Mouse (Mus musculus): ENCODE measurements around the gene Nedd4.
"Not testable (repeated sequence)": the region's sequence is repeated elsewhere in the genome, so short reads cannot be mapped to it uniquely, and the experiment has no call there.

Nedd4 gene

DNA sequence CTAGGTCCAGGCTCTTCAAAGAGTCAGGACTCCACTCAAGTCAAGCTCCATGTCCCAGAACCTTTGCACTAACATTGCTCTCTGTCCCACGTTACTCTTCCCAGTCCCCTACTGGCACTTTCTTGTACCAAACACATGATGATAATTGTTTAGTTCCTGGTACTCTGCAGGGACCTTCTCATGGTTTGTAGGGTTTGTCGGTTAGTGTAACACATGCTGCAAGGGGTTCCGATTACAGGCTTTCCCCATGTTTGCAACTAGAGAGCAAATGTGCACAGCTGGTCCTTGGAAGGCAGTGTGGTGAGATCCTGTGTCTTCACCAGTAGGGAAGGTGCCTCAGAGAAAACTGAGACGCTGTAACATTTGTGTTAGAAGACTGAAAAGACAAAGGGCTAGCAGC lies 8.6 kb upstream of the Nedd4 start:
- DNase-seq = no peak

DNA sequence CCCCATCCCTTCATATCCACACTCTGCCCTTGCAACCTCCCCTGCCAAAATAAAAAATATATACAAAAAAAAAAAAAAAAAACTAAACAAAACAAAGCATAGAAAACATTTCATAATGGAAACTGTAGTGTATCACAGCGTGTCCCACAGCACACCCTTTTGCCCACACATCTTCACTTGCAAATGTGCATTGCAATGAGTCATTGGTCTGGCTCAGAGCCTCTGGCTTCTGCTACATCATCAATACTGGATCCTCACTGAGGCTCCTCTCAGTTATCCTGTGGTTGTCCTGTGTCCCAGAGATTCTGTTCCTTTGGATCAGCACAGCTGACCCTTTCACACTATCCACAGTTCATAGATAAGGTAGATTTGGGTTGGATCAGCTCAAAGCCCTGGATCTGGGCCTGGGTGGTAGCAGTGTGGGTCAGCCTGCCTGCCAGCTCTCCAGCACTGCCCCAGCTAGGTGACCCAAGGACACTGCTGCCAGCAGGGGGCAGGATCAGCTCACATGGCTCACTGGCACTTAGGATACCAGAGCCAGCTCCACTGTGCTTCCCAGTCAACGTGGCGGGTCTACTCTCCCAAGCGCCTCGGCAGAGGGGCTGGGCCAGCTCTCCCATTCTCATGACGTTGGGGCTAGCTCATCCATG lies 7.4 kb upstream of the Nedd4 start:
- DNase-seq = peak; percentile 83 to 89

DNA sequence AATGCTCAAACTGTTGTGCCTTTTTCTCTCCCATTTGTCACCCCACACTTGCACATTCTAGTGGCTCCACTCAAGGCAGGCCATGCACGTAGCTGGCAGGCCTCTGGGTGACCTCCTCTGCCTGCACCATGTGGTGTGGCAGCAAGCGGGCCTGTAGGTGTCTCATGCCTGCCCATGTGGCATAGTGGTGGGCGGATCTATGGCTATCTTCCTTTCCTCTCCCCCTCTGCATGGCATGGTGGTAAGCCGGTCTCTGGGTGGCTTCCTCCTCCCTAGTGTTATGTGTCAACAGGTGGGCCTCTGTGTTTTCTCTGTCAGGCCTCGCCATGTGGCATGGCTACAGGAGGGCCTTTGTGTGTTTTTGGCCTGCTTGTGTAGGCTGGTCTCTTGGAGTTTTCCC lies 6.5 kb upstream of the Nedd4 start:
- no peak for DNase-seq

DNA sequence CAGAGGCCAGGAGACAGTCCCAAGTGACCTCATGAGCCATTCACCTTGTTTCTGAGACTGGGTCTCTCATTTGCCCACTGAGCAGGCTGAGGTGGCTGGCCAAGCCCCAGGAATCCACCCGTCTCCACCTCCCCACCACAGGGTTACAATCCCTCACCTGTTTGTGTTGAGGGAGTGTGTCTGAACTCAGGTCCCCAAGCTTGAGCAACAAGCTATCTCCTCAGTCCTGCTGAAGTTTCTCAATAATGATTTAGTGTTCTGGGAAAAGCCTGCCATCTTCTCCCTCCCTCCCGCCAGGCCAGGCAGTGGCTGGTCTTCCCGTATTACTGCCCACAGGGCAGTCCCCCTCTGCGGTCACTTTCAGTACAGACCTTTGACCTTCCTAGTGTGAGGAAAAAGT lies 5.7 kb upstream of the Nedd4 start:
- no peak for DNase-seq

DNA sequence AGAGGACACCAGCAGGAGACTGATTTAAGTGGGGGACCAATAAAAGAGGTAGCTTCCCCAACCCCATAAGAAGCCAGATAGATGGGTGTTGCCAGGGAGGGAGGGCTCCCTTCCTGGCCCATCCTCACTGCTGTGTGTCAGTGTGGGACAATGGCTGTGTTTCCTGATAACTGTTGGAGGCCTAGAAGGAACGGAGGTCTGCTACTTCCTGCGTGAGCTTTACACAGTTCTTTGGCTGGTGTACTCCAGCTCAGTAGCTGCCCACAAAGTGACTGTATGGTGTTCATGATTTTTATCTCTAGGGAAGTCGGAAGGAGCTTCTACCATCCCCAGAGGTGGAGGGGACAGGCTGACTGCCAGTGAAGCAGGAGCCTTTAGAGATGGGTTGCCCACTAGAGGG lies 5.2 kb upstream of the Nedd4 start:
- DNase-seq = peak in 1 of 2 experiments; percentile 45

DNA sequence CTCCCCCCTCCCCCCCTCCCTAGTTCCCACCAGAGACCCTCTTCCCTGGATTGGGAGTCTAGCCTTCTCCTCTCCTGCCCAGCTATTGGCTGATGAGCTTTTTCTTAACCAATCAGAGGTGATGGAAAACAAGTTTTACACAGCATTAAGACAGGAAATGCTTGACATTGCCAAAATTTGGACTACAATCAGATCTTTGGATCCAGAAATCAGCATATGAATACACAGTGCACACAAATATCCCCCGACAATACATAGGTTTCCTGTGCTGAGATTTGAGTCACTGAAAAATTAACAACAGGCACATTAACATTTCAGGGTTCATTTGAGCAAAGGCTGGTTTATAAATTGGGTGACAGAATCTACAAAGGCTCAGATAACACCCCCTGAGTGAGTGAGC lies 4.5 kb upstream of the Nedd4 start:
- no peak for DNase-seq

DNA sequence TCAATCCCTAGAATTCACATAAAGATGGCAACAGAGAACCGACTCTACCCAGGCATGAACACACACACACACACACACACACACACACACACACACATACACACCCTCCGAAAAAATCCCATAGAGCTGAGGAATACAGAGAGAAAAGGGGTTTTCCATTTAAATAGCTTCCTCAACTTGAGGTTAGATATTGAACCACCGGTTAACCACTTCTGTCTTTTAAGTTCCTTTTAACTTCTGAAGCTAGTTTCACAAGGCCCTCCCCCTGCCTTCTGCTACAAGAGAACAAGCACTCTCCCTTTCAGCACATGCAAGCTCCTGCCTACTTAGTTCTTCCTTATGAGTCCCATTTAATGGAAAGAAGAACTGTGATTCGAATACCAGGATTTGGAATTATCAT lies 2.0 kb upstream of the Nedd4 start:
- DNase-seq = peak in 1 of 2 experiments; percentile 43

DNA sequence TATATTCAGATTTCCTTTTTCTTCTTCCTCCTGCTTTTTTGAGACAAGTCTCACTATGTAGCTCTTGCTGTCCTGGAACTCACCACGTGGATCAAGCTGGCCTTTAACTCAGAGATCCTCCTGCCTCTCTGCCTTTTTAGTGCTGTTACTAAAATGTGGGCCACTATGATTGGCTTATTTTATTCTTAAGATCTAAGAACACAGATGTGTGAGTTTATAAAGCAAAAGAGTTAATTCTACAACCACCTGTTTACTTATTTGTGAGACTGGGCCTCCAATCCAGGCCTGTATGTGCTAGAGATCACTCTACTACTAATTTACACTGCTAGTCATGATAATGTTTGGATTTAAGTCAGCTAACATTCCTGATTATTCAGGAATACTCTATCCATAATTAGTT lies 1.2 kb upstream of the Nedd4 start:
- DNase-seq = no peak

DNA sequence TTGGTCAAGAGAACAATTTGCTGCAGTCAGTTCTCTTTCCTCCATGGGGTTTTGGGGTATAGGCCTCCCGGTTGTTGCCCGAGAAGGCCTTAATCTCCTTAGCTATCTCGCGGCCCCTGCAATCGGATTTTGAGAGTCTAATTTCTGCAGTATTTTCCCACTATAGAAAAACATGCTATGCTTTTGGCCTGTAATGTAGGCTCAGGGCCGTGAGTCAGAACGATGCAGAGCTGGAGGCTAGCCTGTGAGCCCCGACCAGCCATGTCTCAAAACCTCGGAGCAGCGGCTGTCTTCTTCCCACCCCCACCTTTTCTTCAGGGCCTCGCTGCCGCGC lies 618 bp upstream of the Nedd4 start:
- DNase-seq = no peak

DNA sequence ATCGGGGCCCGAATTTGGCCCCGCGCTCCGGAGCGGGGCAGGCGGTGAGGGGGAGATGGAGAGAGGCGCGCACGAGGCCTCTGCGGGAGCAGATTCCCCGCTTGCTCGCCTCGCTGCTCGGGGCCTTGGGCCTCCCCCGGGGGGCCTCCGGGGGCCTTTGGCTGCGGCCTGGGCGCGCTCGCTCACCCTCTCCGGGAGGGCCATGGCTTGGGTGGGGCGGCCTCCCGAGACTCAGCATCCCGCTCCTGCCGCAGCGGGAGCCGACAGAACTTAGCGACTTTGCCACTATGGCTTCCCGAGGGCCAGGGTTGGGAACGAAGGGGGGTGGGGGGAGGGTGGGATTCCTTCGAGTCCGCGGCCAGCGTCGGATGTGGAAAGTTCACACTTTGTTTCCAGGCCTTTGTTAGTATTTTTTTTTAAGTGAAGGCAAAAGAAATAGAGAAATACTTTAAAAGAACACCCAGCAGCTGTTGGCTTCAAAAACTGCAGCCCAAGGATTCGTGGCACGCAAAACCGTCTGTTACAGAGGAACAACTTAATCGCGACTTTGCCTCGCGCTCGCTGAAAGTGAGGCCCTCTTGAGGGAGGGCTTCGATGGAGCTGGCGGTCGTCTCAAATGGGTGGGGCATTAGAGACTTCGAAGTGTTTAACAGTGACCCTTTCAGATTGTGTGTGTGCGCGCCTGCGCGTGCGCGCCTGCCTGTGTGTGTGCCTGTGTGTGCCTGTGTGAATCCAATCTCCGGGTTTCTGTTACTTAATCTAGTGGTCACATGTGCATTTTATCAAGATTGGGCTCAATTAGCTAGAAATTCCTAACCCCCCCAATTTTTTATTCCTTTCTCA lies 766 bp downstream of the Nedd4 start:
- peak; percentile 83 to 88 for DNase-seq

DNA sequence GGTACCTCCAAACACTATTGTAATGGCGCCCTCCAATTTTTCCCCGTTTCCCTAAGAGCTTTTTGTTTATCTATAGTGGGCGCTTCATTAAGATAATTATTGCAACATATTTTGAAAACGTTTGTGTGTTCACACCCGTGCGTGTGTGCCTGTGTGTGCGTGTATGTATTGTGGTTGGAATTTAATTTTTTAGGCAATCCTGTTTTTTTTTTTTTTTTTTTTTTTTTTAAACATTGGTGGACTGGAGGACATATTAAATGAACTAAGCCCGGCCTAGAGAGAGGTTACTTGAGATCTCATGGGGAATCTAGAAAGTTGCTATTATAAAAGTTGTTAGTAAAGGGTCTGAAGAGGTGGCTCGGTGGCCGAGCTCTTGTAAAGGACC lies 1.4 kb downstream of the Nedd4 start:
- DNase-seq = no peak

DNA sequence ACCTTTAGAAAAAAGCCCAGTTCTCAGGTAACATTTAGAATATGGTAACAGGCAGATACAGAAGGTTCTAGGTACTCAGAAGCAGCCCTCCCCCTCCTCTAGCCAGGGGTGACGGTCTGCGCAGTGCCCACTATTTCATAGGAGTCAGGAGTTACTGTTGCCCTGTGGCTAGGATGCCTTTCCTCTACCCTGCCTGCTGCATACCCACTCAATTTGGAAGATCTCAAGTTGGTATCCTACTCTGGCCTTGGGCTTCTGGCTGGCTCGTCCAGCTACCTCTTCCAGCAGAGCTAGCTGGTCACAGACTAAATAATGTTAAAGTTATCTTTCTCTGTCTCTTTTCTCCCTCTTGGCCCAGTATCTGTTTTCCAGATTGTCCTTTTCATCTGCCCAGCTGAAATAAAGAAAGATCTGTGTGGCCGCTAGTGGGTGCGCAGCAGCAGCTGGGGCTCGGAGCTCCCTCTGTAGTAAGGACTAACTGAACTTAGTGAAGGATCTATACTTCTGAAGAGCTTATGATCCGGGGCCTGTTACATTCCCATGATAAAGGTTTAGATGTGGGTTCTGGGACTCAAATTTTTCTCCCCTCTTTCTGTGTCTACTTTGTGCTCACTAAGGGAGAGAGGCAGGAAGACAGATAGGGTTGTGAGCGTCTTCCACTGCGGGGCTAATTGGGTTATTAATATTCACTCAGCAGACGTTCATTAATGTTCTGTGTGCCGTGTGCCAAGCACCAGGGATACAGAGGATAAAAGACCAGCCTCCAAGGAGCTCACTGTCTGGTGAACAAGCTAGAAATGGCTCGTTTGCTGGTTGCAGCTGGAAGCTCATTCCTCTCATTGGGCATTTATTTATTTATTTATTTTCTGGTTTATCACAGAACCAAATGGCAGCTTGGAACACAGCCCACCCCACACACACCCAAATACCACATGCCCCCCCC lies 2.5 kb downstream of the Nedd4 start:
- no peak for DNase-seq

DNA sequence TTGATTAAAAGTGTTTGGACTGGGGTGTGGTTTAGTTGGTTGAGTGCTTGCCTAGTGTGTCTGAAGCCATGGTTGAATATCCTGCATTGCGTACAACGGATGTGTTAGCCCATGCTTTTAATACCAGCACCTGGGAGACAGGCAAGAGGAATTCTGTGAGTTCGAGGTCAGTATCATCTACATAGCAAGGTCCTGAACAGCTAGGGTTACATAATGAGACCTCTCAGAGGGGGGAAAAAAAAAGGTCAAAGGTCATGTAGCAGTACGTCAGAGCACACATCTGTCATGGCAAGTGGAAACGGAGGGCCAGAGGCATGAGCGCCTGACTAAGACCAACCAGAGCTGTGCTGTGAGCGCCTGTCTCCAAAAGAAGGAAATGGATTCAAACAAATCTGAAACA lies 3.4 kb downstream of the Nedd4 start:
- DNase-seq = peak in 1 of 2 experiments; percentile 55

DNA sequence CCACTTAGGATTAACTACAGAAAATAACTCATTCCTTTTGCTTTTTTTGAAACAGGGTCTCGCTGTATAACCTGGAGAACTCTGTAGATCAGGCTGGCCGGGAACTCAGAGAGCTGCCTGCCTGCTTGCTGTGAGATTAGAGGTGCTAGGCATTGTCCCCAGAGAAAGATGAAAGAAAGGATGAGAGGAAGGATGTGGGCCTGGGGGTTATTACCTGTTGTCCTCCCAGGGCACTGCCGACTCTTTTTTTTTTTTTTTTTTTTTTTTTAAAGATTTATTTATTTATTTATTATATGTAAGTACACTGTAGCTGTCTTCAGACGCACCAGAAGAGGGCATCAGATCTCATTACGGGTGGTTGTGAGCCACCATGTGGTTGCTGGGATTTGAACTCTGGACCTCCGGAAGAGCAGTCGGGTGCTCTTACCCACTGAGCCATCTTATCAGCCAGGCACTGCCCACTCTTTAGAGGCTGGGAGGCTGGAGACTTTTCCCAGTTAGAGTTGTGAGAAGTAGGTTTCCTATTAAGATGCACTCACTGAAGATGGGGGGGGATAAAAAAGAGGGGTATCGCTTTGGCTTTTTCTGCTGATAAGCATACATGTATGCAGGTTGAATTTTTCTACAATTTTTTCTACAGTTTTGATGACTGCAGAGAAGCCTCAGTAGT lies 4.3 kb downstream of the Nedd4 start:
- not testable (repeated sequence) for DNase-seq

DNA sequence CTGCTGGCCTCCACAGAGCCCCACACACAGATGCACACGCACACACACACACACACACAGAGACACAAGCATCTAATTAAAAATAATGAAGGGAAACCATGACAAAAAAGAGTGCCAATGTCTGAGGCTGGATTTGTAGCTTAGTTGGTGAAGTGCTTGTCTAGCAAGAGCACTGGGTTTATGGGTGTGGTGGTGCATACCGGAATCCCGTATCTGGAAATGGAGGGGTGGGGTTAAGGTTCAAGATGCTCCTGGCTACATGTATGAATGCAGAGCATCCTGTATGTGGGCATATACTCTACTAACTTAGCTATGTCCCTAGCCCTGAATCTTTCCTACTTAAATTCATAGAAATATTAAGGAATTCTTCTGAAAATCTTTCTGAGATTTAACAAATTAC lies 5.0 kb downstream of the Nedd4 start:
- no peak for DNase-seq

DNA sequence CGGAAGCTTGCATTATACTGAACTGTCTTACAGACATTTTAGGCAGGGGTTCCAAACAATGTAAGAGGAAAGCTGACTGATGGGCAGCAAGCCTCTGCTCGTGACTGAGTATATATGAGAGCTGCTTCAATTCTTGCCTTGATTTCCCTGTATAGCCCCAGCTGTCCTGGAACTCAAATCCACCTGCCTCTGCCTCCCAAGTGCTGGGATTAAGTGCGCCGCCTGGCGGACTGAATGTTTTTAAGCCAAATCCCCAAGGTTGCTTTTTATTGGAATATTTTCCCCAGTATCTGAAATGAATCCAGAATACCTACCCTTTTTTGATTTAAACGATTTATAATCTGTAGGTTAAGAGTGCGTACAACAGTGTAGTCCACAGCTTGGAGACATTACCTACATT lies 7.2 kb downstream of the Nedd4 start:
- DNase-seq = no peak

DNA sequence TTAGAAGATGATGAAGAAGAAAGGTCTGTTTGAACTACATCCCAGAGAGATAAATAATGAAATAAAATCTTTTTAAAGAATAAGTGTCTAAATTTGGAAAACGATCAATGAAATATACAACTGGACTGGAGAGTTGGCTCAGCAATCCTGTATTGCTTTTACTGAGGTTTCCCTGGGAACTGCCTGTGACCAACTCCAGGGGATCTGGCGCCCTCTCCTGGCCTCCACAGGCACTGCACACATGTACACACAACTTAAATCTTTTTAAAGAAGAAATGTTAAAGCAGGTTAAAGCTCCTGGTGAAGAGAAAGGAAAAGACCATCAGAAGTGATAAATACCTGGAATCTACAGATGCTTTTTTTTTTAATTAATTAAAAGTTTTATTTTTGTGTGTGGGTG lies 10.2 kb downstream of the Nedd4 start:
- DNase-seq = peak; percentile 81 to 83

DNA sequence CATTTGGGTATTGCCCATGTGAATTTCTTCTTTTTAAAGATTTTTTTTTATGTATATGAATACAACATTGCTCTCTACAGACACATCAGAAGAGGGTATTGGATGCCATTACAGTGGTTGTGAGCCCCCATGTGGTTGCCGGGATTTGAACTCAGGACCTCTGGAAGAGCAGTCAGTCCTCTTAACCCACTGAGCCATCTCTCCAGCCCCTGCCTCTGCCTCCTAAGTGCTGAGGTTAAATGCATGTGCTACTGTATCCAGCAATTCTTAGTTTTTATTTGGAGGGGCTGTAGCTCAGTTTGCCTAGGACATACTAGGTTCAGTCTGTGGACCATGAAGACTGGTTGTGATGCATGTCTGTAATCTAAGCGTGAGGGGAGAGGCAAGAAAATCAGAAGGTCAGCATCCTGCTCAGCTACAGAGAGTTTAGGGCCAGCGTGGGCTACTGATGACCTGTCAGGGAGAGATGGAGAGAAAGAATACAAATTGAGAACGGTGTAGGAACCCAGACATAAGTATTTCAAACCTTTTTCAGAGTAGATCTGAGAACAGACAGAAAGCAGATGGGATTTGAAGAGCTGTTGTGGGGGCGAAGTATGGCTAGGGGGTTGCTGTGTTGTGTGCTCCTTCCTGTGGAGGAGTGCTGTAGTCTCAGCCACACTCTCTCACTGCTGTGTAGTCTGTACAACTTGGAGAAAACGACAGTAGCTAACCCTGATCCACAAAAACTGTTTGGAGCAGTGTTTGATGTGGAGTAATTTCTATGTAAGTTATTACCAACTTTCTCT lies 13.0 kb downstream of the Nedd4 start:
- no peak for DNase-seq

DNA sequence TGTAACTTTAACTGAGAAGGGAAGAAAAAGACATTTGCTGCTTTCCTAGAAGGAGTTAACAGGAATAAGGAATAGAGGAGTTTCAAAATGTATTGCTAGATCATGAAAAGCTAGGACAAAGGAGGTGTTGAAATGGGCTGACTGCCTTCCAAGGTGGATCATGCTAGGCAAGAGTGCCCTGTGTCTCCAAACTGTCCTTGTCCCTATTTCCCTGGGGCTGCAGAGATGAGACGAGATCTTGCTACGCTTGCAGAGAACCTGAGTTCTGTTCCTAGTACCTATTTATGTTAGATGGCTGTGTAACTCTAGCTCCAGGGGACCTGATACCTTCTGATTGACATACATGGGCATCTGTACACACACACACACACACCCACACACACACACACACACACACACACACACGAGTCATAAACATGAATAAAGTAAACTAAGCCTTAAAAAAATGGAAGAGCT lies 13.6 kb downstream of the Nedd4 start:
- DNase-seq = no peak

DNA sequence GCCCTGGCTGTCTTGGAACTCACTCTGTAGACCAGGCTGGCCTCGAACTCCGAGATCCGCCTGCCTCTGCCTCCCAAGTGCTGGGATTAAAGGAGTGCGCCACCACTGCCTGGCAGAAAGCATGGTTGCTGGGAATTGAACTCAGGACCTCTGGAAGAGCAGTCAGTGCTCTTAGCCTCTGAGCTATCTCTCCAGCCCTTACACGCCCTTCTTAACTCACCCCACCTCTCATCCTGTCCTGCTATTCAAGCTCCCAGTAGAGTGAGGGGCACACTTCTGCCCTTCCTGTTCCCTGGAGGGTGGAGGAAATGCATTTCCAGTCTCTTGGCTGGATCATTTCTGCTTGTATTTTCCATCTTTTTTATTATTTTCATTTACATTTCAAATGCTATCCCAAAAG lies 15.5 kb downstream of the Nedd4 start:
- DNase-seq = no peak

DNA sequence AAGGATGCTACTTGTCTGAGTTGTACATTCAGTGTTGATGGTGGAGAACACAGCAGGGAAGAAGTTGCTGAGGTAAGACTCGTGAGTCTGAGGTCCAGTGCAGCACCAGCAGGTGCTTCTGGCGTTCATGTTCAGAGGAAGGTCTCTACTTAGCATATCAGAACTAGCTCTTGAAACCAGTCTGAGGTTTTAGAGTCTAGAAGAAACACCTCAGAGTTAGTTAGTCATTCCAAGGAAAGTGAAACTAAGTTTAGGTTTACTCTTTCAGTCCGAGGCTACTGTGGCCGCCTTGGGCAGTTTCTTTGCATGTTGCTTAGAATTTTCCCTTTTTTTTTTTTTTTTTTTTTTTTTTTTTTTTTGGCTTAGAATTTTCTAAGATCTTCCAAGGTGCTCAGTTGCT lies 16.6 kb downstream of the Nedd4 start:
- no peak for DNase-seq

DNA sequence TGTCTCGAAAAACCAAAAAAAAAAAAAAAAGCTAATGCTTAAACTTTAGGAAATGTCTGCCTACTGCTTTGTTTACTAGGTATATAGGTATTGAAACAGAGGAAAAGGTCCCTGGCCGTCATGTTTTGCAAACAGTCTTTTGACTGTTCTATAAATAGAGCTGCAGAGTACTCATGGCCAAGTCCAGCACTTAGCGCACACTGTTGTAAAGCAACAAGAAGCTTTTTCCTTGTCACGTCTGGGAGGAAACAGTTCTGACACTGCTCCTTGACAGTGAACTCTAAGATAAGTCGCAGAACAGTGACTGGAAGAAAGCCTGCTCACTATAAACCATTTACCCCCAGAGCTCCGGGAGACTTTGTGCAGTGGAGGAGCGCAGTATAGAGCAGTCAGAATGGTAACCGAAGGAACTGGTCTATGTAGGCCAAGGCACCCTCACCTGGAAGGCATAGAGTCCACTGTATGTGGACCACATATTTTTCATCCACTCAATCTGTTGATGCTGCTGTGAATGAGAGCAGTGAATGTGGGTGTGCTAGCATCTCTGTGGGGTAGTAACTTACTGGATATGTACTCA lies 19.6 kb downstream of the Nedd4 start:
- DNase-seq = no peak
